Mouse (Mus musculus) lung, postnatal 0 days (tissue): ENCODE measurements around the gene Muc4.

ENCODE experiments used
- CTCF ChIP-seq: IDR thresholded peaks from 2 replicates; pipeline ENCODE4 v1.5.1; 2016; ENCODE audit warnings: antibody characterized with exemption, mild to moderate bottlenecking
- EP300 ChIP-seq: IDR thresholded peaks from 2 replicates; pipeline ENCODE4 v1.6.1; 2016; ENCODE audit warnings: antibody characterized with exemption, mild to moderate bottlenecking, control low read depth

DNA sequence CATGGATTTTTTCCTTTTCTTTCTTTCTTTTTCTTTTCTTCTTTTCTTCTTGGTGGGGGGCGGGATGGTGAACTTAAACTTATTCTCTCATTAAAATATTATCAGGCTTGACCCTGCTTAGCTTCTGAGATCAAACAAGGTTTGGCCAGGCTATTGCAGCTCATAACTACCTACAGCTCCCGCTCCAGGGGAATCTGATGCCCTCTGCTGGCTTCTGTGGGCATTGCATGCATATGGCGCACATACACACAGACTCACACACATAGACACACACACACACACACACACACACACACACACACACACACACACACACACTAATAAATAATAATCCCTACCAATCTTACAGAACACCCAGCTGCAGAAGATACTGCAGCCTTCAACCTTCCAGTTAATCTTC lies 30.1 kb upstream of the Muc4 start:
- TF ChIP-seq CTCF (peak; percentile 35; the same call in 1 of the 2 replicates), EP300 (no peak)
